Mouse (Mus musculus): ENCODE data around the gene Zbtb40.

The Zbtb40 gene

DNA sequence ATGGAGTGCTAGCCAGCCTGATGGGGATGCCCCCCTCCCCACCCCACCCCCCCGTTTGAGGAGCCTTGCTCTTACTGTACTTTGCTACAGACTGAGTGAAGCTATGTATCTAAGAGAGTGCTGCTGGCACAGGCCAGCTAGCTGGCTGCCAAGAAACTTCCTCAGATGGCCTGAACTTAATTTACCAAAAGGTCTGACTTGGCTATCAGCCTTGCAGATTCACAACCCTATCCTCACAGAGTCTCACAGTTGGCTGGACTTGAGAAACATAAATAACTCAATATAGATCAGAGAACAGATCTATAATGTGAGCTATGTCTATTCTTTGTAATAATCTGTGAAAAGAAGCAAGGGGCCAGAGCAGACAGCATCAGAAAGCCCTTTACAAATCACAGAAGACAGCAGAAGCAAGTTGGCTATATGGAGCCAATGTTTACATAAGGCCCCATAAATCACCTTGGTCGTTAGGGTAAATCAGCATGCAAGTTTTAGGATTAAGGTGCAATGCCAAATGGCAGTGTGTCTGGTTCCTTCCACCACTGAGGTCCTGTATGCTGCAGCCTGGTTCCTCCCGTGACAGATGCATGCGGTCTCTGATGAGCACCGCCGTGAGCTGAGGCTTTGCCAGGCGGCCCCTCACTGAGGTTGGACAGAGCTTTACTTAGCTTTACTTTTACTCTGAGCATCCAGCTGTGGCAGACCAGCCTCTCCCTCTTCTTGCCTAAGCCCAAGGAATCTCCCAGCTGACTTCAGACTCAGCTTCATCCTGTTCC, 15.3 kb downstream of the Zbtb40 start:
- no peak for DNase-seq (ENCODE audit: low spot score in 2 of 2)

DNA sequence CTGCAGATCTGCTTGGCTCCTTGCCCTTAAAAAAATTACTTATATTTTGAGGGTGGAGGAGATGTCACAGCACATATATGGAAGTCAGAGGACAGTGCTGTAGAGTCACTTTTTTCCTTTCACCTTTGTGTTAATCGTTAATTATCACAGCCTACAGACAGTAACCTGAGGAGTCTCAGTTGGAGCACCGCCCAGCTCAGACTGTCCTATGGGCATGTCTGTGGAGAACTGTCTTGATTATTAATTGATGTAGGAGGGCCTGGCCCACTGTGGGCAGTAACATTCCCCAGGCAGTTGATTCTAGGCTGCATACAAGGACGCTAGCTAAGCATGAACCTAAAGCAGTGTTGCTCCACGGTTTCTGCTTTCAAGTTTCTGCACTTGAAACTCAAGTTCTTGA, 16.1 kb downstream of the Zbtb40 start:
- DNase-seq (ENCODE audit: low spot score in 2 of 2), result no peak

DNA sequence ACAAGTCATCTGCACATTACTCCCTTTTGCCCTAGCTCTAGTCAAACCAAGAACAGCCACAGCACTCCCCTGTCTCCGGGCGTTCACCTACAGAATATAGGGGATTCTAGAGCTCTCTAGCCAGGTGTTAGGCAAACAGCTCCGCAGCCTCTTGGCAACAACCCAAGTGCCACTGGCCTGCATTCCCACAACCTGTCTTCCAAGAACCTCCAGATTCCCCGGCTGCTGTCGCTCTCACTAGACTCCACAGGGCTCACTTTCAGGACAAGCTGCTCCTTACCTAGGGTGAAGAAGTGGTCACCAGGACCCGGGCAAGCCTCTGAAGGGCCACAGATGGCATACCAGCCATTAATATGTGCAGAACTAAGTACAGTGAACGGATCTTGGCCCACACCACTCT, 17.3 kb downstream of the Zbtb40 start:
- no peak for DNase-seq (ENCODE audit: low spot score in 2 of 2)

DNA sequence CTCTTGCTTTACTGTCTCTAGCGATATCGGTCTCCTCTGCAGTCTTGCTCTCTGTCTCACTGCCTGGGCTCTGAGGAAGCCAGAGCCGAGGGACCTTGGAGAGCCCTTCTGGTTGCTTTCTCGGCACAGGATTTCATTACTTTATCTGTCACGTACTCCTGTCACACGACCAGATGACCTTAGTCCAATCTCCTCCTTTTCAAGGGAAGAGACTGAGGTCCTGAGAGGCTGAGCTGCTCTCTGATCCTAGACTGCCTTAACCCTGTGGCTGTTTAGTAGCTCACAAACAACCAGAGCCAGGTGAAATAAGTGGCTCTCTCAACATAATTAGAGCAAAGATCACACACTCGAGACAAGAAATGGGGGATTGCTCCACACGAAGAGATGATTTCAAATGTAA, 19.3 kb downstream of the Zbtb40 start:
- DNase-seq (ENCODE audit: low spot score in 2 of 2), result no peak

DNA sequence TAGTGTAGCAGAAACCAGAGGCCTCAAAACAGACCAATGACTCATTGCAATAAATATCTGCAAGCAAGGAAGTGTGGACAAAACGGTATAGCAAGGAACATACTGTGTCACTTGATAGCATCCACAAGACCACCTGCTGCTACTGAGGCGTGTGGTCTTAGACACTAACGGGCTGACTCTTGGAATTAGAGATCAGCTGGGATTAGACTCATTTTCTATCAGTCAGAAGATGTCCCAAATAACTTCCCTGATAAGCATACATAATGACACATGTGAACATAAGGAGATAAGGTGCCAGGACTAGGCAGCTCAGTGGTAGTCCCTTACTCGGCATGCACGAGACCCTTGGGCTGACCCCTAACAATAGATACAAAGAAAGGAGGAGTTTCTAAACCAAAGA, 21.6 kb downstream of the Zbtb40 start:
- no peak for DNase-seq (ENCODE audit: low spot score in 2 of 2)

DNA sequence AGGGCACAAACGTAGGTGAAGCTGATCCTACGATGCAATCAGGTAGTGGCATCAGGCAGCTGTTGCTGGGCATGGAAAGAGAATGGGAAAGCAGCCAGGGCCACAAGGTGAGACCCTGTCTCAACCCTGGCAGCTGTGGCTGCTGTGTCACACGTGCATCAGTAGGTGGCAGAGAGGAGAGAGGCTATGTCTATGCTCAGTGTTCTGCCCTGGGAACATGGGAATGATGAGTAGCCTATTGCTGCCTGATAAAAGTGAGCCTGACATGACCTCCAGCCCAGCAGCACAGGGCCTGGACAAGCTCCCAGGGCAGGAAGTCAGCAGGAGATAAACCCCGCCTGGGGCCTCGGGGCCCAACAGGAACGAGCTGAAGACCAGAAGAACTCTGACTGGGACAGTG, 23.0 kb downstream of the Zbtb40 start:
- DNase-seq (ENCODE audit: low spot score in 2 of 2), result no peak

DNA sequence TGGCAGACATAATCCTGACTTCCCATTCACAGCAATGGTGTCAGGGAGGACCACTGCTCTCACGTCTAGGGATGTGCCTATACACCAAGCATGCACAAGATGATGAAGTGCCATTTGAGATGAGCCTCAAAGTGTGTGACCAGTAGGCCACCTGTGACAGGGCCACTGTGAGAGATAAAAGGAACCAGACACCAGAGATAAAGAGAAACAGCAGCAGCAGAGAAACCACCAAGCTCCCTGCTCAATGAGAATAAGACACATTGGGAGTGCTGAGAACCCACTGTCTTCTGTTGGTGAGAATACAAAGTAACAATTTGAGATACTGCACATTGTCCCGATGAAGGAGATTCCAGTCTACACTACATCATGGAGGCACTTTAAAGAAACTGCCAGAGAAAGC, 23.5 kb downstream of the Zbtb40 start:
- DNase-seq (ENCODE audit: low spot score in 2 of 2), result no peak

DNA sequence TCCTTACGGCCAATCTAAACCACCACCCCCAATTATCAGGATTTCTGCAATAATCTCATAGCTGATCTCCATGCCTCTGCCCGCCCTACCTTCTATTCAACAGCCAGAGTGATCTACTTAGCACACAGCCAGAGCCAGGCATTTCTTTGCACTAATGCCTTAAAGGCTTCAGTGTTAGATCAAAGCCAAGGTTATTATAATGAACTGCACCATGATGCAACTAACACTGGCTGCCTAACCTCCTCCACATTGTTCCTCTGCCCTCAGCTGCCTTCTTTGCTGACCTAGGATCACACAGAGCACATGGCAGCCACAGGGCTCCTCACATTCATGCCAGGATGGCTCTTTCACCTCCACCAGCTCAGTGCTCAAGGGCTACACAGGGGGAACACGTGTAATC, 28.5 kb downstream of the Zbtb40 start:
- no peak for DNase-seq (ENCODE audit: low spot score in 2 of 2)

DNA sequence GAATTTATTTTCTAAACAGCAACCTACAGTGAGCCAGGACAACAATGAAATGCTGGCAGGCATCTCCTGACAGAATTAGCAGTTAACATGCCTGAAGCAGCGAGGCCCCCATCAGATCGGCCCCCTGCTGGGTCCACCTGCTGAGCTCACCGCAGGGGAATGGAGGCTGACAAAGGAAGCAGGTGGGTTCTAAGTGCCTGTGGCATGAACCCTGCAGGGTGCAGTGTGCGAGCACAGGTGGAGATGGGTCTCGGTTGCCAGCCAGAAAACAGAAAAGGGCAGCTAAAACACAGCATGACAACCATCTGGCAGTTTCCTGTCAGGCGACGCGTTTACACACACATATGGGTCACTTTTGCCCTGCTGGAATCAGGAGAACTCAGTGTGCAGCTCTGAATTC, 32.7 kb downstream of the Zbtb40 start:
- no peak for DNase-seq (ENCODE audit: low spot score in 2 of 2)

DNA sequence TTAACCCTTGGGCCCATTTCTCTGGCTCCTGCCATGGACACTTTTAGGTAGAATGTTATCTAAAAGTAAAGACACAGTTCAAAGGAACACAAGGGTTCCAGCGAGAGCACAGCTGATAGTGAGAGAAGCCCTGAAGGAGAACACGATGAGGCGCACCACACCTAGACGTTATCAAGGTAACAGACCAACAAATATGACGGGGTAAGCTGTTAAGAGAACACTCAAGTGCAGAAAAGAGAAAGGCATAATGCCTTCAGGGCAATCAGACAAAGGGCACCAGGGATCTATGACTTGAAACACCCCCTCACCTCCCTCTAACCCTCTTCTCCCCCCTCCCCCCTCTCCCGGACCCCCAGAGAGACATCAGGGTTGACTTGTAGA, 33.1 kb downstream of the Zbtb40 start:
- DNase-seq (ENCODE audit: low spot score in 2 of 2), result no peak

DNA sequence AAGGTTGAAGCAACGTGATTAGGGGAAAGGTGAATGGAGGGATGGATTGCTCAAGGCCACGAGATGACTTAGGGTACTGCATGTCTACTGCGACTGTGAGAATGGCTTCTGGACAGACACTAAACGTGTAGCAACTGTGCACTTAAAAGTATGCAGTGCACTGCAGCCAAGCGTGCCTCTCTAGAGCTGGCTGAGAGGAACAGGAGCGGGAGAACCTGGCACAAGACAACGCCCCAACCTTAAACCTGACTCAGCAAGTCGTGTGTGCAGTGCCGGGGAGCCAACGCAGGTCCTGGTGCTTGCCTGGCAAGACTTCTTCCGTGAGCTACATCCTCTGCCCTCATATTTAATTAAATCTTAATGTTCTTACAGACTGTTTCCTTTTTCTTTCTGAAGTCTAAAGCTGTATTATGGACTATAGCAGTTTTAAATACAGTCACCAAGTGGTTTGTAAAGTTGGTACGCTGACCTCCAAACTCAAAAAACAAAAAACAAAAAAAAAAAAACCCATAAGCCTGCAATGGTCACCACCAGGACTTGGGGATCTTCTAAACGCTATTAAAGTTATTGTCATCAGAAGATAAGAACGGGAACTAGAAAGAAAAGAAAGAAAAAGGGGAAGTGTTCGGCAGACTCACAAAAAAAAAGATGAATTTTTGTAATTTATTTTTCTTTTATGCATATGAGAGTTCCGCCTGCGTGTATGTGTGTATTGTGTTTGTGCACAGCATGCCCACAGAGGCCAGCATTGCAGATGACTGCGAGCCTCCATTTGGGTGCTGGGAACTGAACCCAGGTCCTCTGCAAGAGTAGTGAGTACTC, 33.7 kb downstream of the Zbtb40 start:
- no peak for DNase-seq (ENCODE audit: low spot score in 2 of 2)

DNA sequence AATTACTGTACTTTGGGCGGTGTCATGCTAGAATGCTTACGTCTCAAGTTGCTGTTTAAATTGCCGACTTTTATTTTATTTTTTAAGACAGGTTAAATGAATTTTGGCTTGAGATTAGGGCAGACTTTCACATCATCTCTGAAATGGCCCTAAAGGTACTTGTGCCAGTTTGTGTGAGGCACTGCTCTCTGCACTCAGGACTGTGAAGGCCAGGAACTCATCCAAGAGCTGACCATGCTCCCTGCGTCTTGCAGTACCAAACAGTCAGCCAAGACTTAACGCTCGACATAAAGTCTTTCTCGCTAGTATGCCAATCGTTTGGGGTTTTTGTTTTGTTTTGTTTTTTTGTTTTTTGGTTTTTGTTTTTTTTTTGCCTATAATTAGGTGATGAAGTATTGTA, 34.5 kb downstream of the Zbtb40 start:
- no peak for DNase-seq (ENCODE audit: low spot score in 2 of 2)

DNA sequence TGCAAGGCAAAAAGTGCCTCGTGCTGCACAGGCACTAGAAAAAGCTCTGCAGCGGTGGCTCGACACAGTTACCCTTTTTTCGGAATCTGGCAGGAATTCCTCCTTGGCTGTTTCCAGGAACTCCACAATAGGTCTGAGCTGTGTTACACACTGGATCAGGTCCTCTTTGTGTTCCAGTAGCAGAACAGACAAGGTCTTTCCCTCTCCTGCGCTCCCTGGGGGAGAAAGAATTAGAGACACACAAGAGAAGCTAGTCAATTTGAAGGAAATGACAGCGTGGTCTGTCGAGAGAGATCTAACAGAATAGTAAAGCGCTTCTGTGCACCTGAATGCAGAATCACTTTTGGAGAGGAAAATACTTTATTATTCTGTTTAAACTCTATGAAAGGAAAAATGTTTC, 41.6 kb downstream of the Zbtb40 start:
- no peak for DNase-seq (ENCODE audit: low spot score in 2 of 2)

DNA sequence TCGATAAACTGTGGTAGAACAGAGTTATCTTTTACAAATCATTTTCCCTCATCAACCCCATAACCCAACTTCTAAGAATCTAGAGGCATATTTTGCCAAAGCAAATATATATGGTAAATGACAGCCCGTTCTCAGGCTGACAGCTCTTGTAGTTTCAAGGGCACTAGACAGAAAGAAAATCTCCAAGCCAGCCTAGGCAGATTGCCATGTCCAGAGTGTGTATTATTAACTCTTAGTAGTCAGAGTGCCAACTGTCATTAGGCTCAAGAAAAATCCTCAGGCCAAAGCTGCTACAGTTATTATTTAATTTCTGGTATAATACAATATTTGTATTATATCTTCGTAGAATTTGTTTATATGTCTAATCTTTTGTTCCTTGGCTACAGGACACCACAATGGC, 46.8 kb downstream of the Zbtb40 start:
- no peak for DNase-seq (ENCODE audit: low spot score in 2 of 2)

DNA sequence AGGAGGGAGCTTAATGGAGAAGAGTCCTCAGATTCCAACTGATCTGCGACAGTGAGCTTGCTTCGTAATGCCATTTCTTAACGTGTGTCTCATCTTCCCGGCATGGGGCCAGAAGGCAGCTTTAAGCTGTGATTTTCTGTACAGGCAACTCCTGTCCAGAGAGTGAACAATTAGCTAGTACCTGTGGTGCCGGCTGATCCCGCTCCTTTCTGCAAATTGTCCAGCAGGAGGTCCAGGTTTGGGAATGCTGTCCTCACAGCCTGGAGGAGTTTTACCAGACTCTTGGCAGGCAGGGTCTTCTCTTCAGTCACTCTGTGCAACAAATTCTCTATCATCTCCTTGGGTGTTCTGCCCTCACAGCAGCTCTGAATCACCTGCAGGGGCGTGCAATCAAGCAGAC, 47.6 kb downstream of the Zbtb40 start:
- DNase-seq (ENCODE audit: low spot score in 2 of 2), result no peak

DNA sequence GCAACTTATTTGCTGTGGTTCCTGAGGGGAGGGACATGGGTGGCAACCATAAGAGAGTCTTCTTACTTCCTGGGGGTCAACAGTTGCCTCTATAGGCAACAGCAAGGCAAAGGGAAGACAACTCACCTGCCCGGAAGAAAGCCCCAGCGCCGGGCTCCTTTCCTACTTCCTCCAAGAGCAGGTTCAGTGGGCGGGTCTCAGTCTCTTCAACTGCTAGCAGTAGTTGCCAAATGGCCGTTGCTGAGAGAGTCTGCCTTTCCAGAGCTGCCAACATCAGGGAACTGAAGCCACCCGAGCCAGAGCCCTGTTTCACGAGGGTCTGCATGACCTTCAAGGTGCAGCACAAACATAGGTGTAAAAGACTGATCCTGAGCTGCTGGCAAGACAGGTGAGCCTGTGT, 50.2 kb downstream of the Zbtb40 start:
- DNase-seq (ENCODE audit: low spot score in 2 of 2), result no peak

DNA sequence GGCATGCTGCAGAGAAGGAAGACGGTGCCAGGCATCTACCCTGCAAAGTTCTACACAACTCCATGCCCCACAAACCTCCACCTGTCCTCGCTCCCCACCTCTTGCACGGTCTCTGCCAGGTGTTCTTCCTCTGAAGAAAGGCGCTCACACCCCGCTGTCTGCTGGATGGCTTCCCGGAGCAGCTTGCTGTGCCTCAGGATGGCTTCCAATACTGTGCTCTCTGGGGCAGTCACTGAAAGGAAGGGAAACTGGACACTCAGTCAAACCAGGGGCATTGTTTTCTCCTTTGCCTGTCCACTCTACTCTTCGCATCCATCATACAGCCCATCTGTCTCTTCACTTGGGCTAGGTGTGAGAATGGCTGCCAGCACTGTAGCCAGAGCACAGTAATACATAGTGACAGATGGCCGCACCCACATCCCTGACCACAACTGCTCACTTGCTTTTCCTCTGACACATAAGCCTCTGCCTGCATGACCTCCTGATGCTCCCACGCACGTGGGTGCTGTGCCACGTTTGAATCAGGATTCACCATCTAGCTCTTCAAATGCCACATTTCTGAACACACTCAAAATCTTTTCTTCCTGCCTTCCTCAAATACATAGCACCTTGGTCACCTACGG, 50.8 kb downstream of the Zbtb40 start:
- DNase-seq (ENCODE audit: low spot score in 2 of 2), result no peak

DNA sequence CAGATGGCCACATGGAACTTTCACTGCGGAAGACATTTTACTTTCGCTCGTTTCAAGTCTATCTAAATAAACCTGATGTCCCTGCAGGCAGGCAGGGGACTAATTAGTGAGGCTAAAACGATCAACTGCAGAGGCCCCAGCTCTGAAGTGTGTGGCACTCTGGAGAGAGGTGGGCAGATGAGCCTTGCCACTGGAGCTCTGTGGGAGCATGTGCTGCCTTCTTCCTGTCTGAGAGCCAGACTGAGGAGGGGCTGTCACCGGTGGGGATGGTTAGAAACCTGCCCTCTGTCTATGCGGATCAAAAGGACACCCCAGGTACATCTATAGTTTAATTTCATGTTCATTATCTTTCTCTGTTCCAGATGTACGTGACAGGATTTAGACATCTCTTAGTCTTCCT, 51.7 kb downstream of the Zbtb40 start:
- DNase-seq (ENCODE audit: low spot score in 2 of 2), result no peak

DNA sequence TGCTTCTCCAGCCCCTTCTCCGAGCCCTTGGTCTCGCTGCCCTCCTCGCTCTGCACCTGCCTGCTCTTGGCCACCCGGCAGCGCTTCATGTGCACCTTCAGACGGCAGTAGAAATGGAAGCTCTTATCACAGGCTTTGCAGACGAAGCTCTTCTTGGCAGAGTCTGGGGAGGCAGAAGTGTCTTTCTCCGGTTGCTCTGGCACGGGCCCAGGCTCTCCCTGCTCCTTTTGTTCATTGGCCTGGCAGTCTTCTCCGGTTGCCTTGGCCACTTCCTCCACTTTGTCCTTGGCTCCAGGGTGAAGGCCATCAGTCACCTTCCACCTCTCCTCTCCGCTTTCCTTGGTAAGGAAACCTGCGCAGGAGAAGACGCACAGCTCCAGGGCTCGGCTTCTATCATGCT, 53.2 kb downstream of the Zbtb40 start:
- DNase-seq (ENCODE audit: low spot score in 2 of 2), result no peak

DNA sequence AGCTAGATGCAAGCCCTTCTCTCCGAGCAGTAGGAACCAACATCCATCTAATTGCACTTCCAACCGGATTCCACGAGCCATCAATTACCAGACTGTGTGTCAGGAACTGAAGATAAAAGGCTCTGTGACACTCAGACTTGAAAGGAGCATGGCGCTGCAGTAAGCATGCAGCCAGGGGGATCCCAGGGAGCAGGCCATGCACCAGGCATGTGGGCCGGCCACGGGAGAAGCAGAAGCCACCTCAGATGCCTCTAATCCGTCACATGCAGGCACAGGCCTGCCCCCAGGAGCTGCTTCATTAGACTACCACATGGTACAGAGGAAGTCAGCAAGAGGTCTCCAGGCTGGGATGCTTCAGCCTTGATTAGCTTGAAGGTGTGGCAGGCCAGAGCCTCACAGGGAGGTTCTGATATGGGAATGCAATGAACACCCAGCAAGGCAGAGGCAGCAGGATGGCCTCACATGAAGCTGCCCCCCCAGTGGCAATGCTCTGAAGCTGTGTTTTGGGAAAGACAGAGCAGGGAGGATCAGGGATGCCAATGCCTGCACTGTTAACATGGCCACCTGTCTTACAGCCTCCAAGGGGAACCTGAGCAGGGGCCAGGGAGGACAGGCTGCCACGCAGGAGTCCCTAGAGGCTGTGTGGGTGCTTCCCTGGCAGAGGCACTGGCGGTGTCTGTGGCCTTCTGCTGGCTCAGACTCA, 66.5 kb downstream of the Zbtb40 start:
- DNase-seq (ENCODE audit: low spot score in 2 of 2), result no peak

DNA sequence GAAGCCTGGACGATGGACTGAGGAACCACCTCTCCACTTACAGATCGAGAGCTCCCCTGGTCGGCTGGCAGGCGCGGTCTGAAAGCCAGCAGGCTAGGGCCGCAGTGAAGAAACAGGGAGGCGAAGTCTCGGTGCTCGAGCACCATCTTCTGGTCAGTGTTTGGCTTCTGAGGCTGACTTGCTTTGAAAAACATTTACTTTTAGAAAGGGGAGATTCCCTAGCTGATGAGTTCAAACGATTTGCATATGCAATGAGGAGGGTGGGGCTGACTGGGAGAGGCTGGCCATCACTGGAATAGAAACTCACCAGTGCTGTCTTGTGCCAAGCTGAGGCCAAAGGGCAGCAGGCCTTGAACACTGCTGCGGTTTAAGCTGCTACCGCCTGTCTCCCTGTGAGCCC, 67.3 kb downstream of the Zbtb40 start:
- DNase-seq (ENCODE audit: low spot score in 2 of 2), result peak in 1 of 2 experiments; percentile 57

DNA sequence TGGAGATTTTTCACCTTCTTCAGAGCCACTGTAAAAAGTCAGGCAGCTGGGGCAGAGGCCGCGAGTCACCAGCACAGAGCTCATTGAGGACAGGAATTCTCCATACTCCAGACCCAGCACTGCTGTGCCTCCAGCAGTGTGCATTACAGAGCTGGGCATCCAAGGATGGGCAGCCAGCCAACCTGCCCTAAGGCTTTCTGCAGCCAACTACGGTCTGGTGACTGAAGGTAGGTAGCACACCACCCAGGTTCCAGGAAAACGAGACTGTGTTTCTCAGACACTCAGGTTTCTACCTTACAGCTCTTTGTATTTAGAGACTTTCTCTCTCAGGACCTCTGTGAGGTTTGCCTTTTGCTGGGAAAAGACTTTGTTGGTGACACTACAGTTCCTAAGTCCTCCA, 67.7 kb downstream of the Zbtb40 start:
- DNase-seq (ENCODE audit: low spot score in 2 of 2), result no peak
